11 mouse cellular contexts compared by ENCODE assay signal in genomic region chr12:85659319-85659718, GRCm38 (mm10). TPM values are rescaled to one million over a fixed set of nuclear protein-coding genes. Genes with fewer than 3 reads are reported as not detected.
DNase-seq lines count a peak whose midpoint lies in the region; ATAC-seq and TF ChIP-seq lines count a peak whose summit lies in the region.
"Had no signal": no experiment of that assay in that cellular context is flagged by ENCODE, and none has a peak within 500 bp of the region (broad histone marks: within the 10 kb centered on the region; RNA-seq: fewer than 3 reads in every experiment).

No protein-coding gene starts in this region.

- H3K4me2 ChIP-seq in hindbrain, postnatal 0 days (ENCODE audit: low read depth, low read length): no peak overlapping the region
- no peak overlapping the region for H3K4me2 ChIP-seq in hindbrain, embryonic 11.5 days (replicated peaks; ENCODE audit: low read depth, low read length)
- H3K4me2 ChIP-seq: limb, embryonic 15.5 days had no signal

- H3K36me3 ChIP-seq in hindbrain, postnatal 0 days (ENCODE audit: insufficient read depth, low read length): no peaks in the 10 kb centered on the region
- no peaks in the 10 kb centered on the region for H3K36me3 ChIP-seq in hindbrain, embryonic 11.5 days (ENCODE audit: control insufficient read depth, insufficient read depth, low read length)
- H3K36me3 ChIP-seq: limb, embryonic 15.5 days had no signal

- H3K9ac ChIP-seq in hindbrain, postnatal 0 days (replicated peaks; ENCODE audit: low read length): no peak overlapping the region
- no peak overlapping the region for H3K9ac ChIP-seq in hindbrain, embryonic 11.5 days (ENCODE audit: low read depth, low read length)
- H3K9ac ChIP-seq: limb, embryonic 15.5 days had no signal

- no peak overlapping the region for H3K27ac ChIP-seq in hindbrain, postnatal 0 days
- H3K27ac ChIP-seq in hindbrain, embryonic 11.5 days (ENCODE audit: low read depth, low read length): no peak overlapping the region
- H3K27ac ChIP-seq: gastrocnemius, adult 2 months; limb, embryonic 15.5 days had no signal

- peak; percentile 39 for DNase-seq in hindbrain, postnatal 0 days (ENCODE audit: low spot score)
- DNase-seq in hindbrain, embryonic 11.5 days (ENCODE audit: low spot score): no peak
- DNase-seq in retina, postnatal 1 day: peak; percentile 18
- no peak for DNase-seq in retina, embryonic 14.5 days (ENCODE audit: low spot score)
- DNase-seq in urinary bladder, adult 18-20 months (ENCODE audit: low spot score in 2 of 2): no peak
- DNase-seq: cerebellum, adult 11-12 months; gastrocnemius, adult 2 months; thymus, postnatal 36 days had no signal

- no peaks in the 10 kb centered on the region for H3K27me3 ChIP-seq in hindbrain, postnatal 0 days (ENCODE audit: insufficient read depth, low read length)
- no peaks in the 10 kb centered on the region for H3K27me3 ChIP-seq in hindbrain, embryonic 11.5 days (ENCODE audit: control insufficient read depth, insufficient read depth, low read length)
- H3K27me3 ChIP-seq: limb, embryonic 15.5 days had no signal

- no peak overlapping the region for H3K4me3 ChIP-seq in hindbrain, postnatal 0 days (ENCODE audit: low read length)
- H3K4me3 ChIP-seq in hindbrain, embryonic 11.5 days (ENCODE audit: low read depth, low read length): no peak overlapping the region
- H3K4me3 ChIP-seq: gastrocnemius, adult 2 months; limb, embryonic 15.5 days had no signal

- ATAC-seq in hindbrain, postnatal 0 days: peak; percentile 32; the same call in 1 of the 2 replicates
- no peak for ATAC-seq in hindbrain, embryonic 11.5 days (ENCODE audit: low FRiP score)
- peak; percentile 68 for ATAC-seq in common myeloid progenitor, adult 5-6 weeks (replicated peaks; ENCODE audit: low read depth, poor library complexity, severe bottlenecking)
- ATAC-seq in neutrophil, adult 5-6 weeks (ENCODE audit: extremely low read depth, insufficient number of reproducible peaks, low FRiP score, poor library complexity, severe bottlenecking): peak; percentile 40; the same call in 1 of the 2 replicates

- no peaks in the 10 kb centered on the region for H3K4me1 ChIP-seq in hindbrain, postnatal 0 days (ENCODE audit: insufficient read depth, low read length)
- no peaks in the 10 kb centered on the region for H3K4me1 ChIP-seq in hindbrain, embryonic 11.5 days (replicated peaks; ENCODE audit: control insufficient read depth, insufficient read depth, low read length)
- H3K4me1 ChIP-seq: limb, embryonic 15.5 days had no signal

- 12% methylated on average over 2 of the region's 2 CpGs for whole genome bisulfite sequencing in hindbrain, postnatal 0 days
- 46% methylated on average over 2 of the region's 2 CpGs for WGBS in hindbrain, embryonic 11.5 days

- no peaks in the 10 kb centered on the region for H3K9me3 ChIP-seq in hindbrain, postnatal 0 days (ENCODE audit: low read length)
- no peaks in the 10 kb centered on the region for H3K9me3 ChIP-seq in hindbrain, embryonic 11.5 days (ENCODE audit: control insufficient read depth, low read length)
- H3K9me3 ChIP-seq: limb, embryonic 15.5 days had no signal

- no peak for TF ChIP-seq CTCF in hindbrain, postnatal 0 days (IDR thresholded peaks at IDR 0.05; ENCODE audit: low read depth)

RNA-seq across cellular contexts. Expression of gene Batf, which starts 27.1 kb away (rescaled TPM):
- 0.54 TPM in 1 of 2 replicates, not detected in the other for total RNA-seq in hindbrain, postnatal 0 days (2014; rRNA removed)
- polyA plus RNA-seq in hindbrain, postnatal 0 days (2015; fragmentation: Nextera tagmentation; extraction: Ambion mirVana): 1.0 and 1.5 TPM in 2 replicates
- polyA plus RNA-seq in hindbrain, embryonic 11.5 days (2014; fragmentation: Nextera tagmentation; extraction: Ambion mirVana): 1.8 and 2.2 TPM in 2 replicates
- 31.9 and 38.9 TPM in 2 replicates for total RNA-seq in common myeloid progenitor, adult 5-6 weeks (2017)
- 48.5 and 55.7 TPM in 2 replicates for total RNA-seq in neutrophil, adult 5-6 weeks (2017)

Comparison
In these comparisons a context has a peak if more than half of its experiments do, and no peak if none do; other contexts are left out.
1. DNase-seq: peak in hindbrain, postnatal 0 days (single experiment) and retina, postnatal 1 day (single experiment); none in hindbrain, embryonic 11.5 days (single experiment), retina, embryonic 14.5 days (single experiment) and urinary bladder, adult 18-20 months (0 of 2).
2. RNA of gene Batf, which starts 27.1 kb away (total RNA-seq): 48.5 to 55.7 TPM in neutrophil, adult 5-6 weeks and 31.9 to 38.9 TPM in common myeloid progenitor, adult 5-6 weeks; 0.54 TPM in hindbrain, postnatal 0 days; every median in the first group is over 10 times any median in the second.